Mouse (Mus musculus) midbrain, postnatal 0 days (tissue): ENCODE results near the gene Prf1. TPM values are rescaled to one million over a fixed set of nuclear protein-coding genes. Genes with fewer than 3 reads are reported as not detected.
A peak's percentile ranks its signal among the peaks of the same experiment; 100 is the strongest.

Experiments
- ATAC-seq: fragments of 200-750 bp; cut with Nextera tagmentation; 2 replicates; pipeline ENCODE4 v1.8.0; 2017; ENCODE audit warnings: moderate number of reproducible peaks, mild to moderate bottlenecking, moderate TSS enrichment, moderate library complexity; ENCODE audit not compliant: low FRiP score
- DNase-seq: peaks from one replicate; pipeline ENCODE4 v3.0.0-alpha.2; 2015; ENCODE audit warnings: low spot score
- H3K27ac ChIP-seq: fragments of 300-500 bp; sonication (generic); 2 replicates; pipeline ENCODE4 v1.5.1; 2014; ENCODE audit warnings: low read depth, mild to moderate bottlenecking, low read length, mixed read lengths
- H3K27me3 ChIP-seq: fragments of 300-500 bp; sonication (generic); 2 replicates; pipeline ENCODE4 v1.6.1; 2014; ENCODE audit warnings: low read length, control low read depth, mixed read lengths; ENCODE audit not compliant: insufficient read depth
- H3K36me3 ChIP-seq: fragments of 300-500 bp; sonication (generic); 2 replicates; pipeline ENCODE4 v1.6.1; 2014; ENCODE audit warnings: low read length, control low read depth, mixed read lengths; ENCODE audit not compliant: insufficient read depth
- H3K4me1 ChIP-seq: fragments of 300-500 bp; sonication (generic); 2 replicates; pipeline ENCODE4 v1.6.1; 2014; ENCODE audit warnings: mild to moderate bottlenecking, control low read depth, antibody characterized with exemption, low read length, mixed read lengths; ENCODE audit not compliant: insufficient read depth
- H3K4me2 ChIP-seq: fragments of 300-500 bp; sonication (generic); 2 replicates; pipeline ENCODE4 v1.6.1; 2014; ENCODE audit warnings: low read depth, mild to moderate bottlenecking, low read length, mixed read lengths; ENCODE audit not compliant: poor library complexity, severe bottlenecking
- H3K4me3 ChIP-seq: fragments of 300-500 bp; sonication (generic); 2 replicates; pipeline ENCODE4 v1.5.1; 2014; ENCODE audit warnings: low read depth, mild to moderate bottlenecking, low read length, moderate library complexity
- H3K9ac ChIP-seq: fragments of 300-500 bp; sonication (generic); replicated peaks from 2 replicates; pipeline ENCODE4 v1.6.1; 2014; ENCODE audit warnings: mild to moderate bottlenecking, low read length, moderate library complexity, mixed read lengths; ENCODE audit not compliant: poor library complexity, severe bottlenecking
- H3K9me3 ChIP-seq: fragments of 300-500 bp; sonication (generic); 2 replicates; pipeline ENCODE4 v1.6.1; 2016; ENCODE audit warnings: low read length, control low read depth
- CTCF ChIP-seq: IDR thresholded peaks from 2 replicates; pipeline ENCODE4 v1.5.1; 2016; ENCODE audit warnings: antibody characterized with exemption, mild to moderate bottlenecking
- WGBS: fragments of 180-500 bp; shearing (Covaris S2); extraction: QIAGEN DNeasy Blood & Tissue Kit; methylation state at CpG from one replicate; pipeline ENCODE4 v1.1.7; 2014; 5-methylcytosine and 5-hydroxymethylcytosine counted together
- polyA plus RNA-seq: library from polyadenylated mRNA; unstranded; fragments of >200 nt; fragmentation: Nextera tagmentation; extraction: Ambion mirVana; gene quantifications from 2 replicates; pipeline ENCODE4 v1.2.1, GENCODE M21; 2015
- total RNA-seq: library from RNA; depleted of rRNA; stranded (reverse); fragments of >200 nt; gene quantifications from 2 replicates; pipeline ENCODE4 v1.2.3, GENCODE M21; 2014

Gene Prf1
- total and polyA plus RNA-seq, 2 experiments from 2014 or later: not detected

DNA sequence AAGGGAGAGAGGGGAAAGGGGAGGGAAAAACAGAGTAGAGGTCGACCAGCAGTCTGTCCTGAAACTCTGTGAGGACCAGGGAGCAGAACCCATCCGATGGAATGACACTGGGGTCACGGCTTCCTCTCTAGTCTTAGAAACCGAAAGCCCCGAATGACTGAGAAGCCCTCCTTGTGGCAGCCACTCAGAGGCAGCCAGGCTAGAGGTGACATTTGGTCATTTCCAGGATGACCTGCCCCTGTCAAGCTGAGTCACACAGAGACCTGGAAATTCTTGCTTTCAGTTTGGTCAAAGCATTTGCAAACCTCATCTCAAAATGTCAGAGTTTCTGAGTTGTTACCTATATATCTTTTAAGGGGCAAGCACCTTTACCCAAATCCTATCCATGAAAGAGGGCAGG, 16.5 kb upstream of the Prf1 start:
- no peak for ATAC-seq
- WGBS: 78% methylated on average over 5 of the region's 5 CpGs
- Histone ChIP-seq H3K4me2 (no peak overlapping the region), H3K36me3 (no peaks in the 10 kb centered on the region), H3K4me3 (no peak overlapping the region), H3K9ac (no peak overlapping the region), H3K4me1 (no peaks in the 10 kb centered on the region), H3K9me3 (no peaks in the 10 kb centered on the region), H3K27me3 (no peaks in the 10 kb centered on the region), H3K27ac (no peak overlapping the region)
- no peak for DNase-seq
- no peak for TF ChIP-seq CTCF

- Histone ChIP-seq H3K4me1 (no peaks in the 10 kb centered on the region), H3K4me3 (no peak overlapping the region), H3K27ac (no peak overlapping the region), H3K27me3 (no peaks in the 10 kb centered on the region), H3K9ac (no peak overlapping the region), H3K9me3 (no peaks in the 10 kb centered on the region), H3K36me3 (no peaks in the 10 kb centered on the region), H3K4me2 (no peak overlapping the region)
- no peak for ATAC-seq
- TF ChIP-seq CTCF: no peak
- 93% methylated on average over 4 of the region's 4 CpGs for WGBS
- no peak for DNase-seq
Measured at GRCm38 (mm10) chr10:61284309-61284708, 13.3 kb upstream of the Prf1 start.

- Histone ChIP-seq H3K27me3 (no peaks in the 10 kb centered on the region), H3K4me1 (no peaks in the 10 kb centered on the region), H3K9ac (no peak overlapping the region), H3K27ac (no peak overlapping the region), H3K36me3 (no peaks in the 10 kb centered on the region), H3K9me3 (no peaks in the 10 kb centered on the region), H3K4me3 (no peak overlapping the region), H3K4me2 (no peak overlapping the region)
- WGBS: 73% methylated on average over 11 of the region's 11 CpGs
- TF ChIP-seq CTCF: no peak
- no peak for ATAC-seq
- peak; percentile 77 for DNase-seq
Measured at GRCm38 (mm10) chr10:61285271-61285670, 12.4 kb upstream of the Prf1 start.

DNA sequence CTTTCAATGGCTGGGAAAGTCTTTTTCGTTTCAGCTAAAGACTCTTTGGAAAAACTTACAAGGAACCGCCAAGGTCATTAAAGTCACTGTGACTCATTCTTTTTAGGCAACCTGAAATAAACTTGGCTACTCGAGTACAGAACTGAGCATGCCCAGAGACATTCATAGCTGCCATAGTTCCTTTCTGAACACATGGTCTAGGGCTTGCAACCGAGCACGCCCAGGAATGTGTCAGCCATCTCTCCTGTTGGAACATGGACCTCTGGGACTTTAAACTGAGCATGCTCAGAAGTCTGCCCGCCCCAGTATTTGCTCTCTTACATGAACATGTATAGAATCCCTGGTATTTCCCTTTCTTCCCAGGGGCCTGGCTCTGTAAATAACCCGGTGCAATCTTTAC, 11.4 kb upstream of the Prf1 start:
- peak; percentile 28 for DNase-seq
- Histone ChIP-seq H3K4me1 (no peaks in the 10 kb centered on the region), H3K9ac (no peak overlapping the region), H3K4me2 (no peak overlapping the region), H3K9me3 (no peaks in the 10 kb centered on the region), H3K27me3 (no peaks in the 10 kb centered on the region), H3K27ac (no peak overlapping the region), H3K4me3 (no peak overlapping the region), H3K36me3 (no peaks in the 10 kb centered on the region)
- no peak for TF ChIP-seq CTCF
- 60% methylated on average over 7 of the region's 7 CpGs for WGBS
- no peak for ATAC-seq

DNA sequence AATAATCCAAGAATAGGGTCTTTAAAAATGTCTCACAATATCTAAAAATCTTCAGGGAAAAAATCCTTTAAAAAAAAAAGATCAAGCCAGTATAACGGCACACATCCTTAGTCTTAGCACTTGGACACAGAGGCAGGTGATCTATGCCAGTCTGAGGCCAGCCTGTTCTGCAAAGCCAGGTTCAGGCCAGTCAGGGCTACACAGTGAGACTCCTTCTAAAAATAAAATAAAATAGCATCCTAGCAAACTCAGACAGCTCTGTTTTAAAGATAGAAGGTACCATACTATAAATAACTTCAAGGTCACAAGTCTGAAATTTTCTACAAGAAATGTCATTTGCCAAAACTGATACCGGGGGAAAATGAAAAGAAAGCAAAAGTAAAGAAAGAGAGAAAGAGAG, 7.6 kb upstream of the Prf1 start:
- DNase-seq (no peak), ATAC-seq (no peak)
- WGBS: 68% methylated on average over 2 of the region's 2 CpGs
- Histone ChIP-seq H3K4me2 (no peak overlapping the region), H3K9ac (no peak overlapping the region), H3K4me1 (no peaks in the 10 kb centered on the region), H3K4me3 (no peak overlapping the region), H3K36me3 (no peaks in the 10 kb centered on the region), H3K27me3 (no peaks in the 10 kb centered on the region), H3K27ac (no peak overlapping the region), H3K9me3 (no peaks in the 10 kb centered on the region)
- TF ChIP-seq CTCF: no peak

DNA sequence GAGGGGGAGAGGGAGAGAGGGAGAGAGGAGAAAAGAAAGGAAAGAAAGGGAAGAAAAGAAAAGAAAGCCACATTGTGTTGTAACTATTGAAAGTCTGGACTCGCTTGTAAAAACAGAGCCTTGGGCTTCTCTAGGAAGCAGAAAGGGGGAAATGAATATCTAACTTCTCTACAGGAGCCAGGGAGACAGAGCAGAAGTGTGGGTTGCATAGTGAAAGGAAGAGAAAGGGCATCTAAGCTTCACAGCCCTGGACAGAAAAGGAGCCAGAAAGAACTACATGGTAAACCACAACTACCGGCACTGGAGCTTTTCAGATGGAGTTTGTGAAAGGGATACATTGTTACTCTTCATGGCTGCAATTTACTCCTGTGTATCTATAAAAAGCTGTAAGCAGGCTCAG, 7.2 kb upstream of the Prf1 start:
- H3K9ac ChIP-seq: no peak overlapping the region
- no peak for TF ChIP-seq CTCF
- H3K9me3 ChIP-seq: no peaks in the 10 kb centered on the region
- ATAC-seq: no peak
- no peak for DNase-seq
- H3K4me1 ChIP-seq: no peaks in the 10 kb centered on the region
- 0 out of 2 replicates have a peak overlapping the region, but pooled peaks have one; percentile 12 for H3K27ac ChIP-seq
- H3K4me2 ChIP-seq: no peak overlapping the region
- H3K36me3 ChIP-seq: no peaks in the 10 kb centered on the region
- WGBS: 39% methylated on average over 2 of the region's 2 CpGs
- no peaks in the 10 kb centered on the region for H3K27me3 ChIP-seq
- no peak overlapping the region for H3K4me3 ChIP-seq
